Mouse (Mus musculus) megakaryocyte, embryonic 14.5 days (primary cell): ENCODE results near the gene Nadk2.

Source experiments
- FLI1 ChIP-seq: IDR thresholded peaks from 2 replicates; pipeline ENCODE4 v1.6.1; 2012; ENCODE audit warnings: low read length, inconsistent platforms, mixed read lengths
- GATA1 ChIP-seq: IDR thresholded peaks from 3 replicates; pipeline ENCODE4 v1.6.1; 2012; ENCODE audit warnings: mixed read lengths, low read length, inconsistent platforms, borderline replicate concordance

GRCm38 (mm10) chr15:9113556-9113955, 42.5 kb downstream of the Nadk2 start:
- TF ChIP-seq GATA1 (no peak), FLI1 (no peak)
